Mouse (Mus musculus) gastrocnemius, postnatal 4 days (tissue): ENCODE measurements around the gene Ttc22. TPM values are rescaled to one million over a fixed set of nuclear protein-coding genes. Genes with fewer than 3 reads are reported as not detected.

Experiments used
- DNase-seq, 2 experiments: peaks; one replicate each; pipeline ENCODE4 v3.0.0; 2021 to 2022; ENCODE audit warnings: low spot score in 2 of 2, mixed read lengths in 2 of 2
- long read RNA-seq, 2 experiments: library from polyadenylated mRNA; stranded (forward); transcript quantifications; one replicate each; pipeline ENCODE4 v2.0.0; 2021
- total RNA-seq, 2 experiments: library from RNA; stranded (reverse); gene quantifications; 2 replicates each; pipeline ENCODE4 v1.2.3; 2021

Gene Ttc22
- total RNA-seq, result under 1 TPM; 0.29 to 0.44 TPM
- long read RNA-seq, experiment 1, partial matches to known transcripts, result 0 of 1 reads
- long read RNA-seq, experiment 1, other reads (novel, unspliced or antisense), result 1 of 1 reads
- long read RNA-seq, experiment 2, result 0 reads

GRCm38 (mm10) chr4:106622030-106622493 lies at the start of gene Ttc22:
TSS of gene Ttc22 (plus strand) at chr4:106622432.
- DNase-seq, result no peak

GRCm38 (mm10) chr4:106575022-106575421 lies 47.2 kb upstream of the Ttc22 start:
- DNase-seq, result no peak

GRCm38 (mm10) chr4:106577511-106577910 lies 44.7 kb upstream of the Ttc22 start:
- no peak for DNase-seq

- no peak for DNase-seq
Measured at GRCm38 (mm10) chr4:106581176-106581864, 40.9 kb upstream of the Ttc22 start.

- DNase-seq, result no peak
Measured at GRCm38 (mm10) chr4:106581865-106582204, 40.4 kb upstream of the Ttc22 start.

- DNase-seq, result no peak
Measured at GRCm38 (mm10) chr4:106582428-106583153, 39.6 kb upstream of the Ttc22 start.

- no peak for DNase-seq
Measured at GRCm38 (mm10) chr4:106584665-106585064, 37.6 kb upstream of the Ttc22 start.

- DNase-seq, result no peak
Measured at GRCm38 (mm10) chr4:106587075-106587474, 35.2 kb upstream of the Ttc22 start.

GRCm38 (mm10) chr4:106590142-106590541 lies 32.1 kb upstream of the Ttc22 start:
- no peak for DNase-seq

GRCm38 (mm10) chr4:106590871-106591270 lies 31.4 kb upstream of the Ttc22 start:
- no peak for DNase-seq

- no peak for DNase-seq
Measured at GRCm38 (mm10) chr4:106593636-106594035, 28.6 kb upstream of the Ttc22 start.

GRCm38 (mm10) chr4:106596200-106596599 lies 26.0 kb upstream of the Ttc22 start:
- DNase-seq, result no peak

- no peak for DNase-seq
Measured at GRCm38 (mm10) chr4:106597055-106597454, 25.2 kb upstream of the Ttc22 start.

GRCm38 (mm10) chr4:106597741-106598140 lies 24.5 kb upstream of the Ttc22 start:
- no peak for DNase-seq

- no peak for DNase-seq
Measured at GRCm38 (mm10) chr4:106599415-106599814, 22.8 kb upstream of the Ttc22 start.

- no peak for DNase-seq
Measured at GRCm38 (mm10) chr4:106600770-106601169, 21.5 kb upstream of the Ttc22 start.

GRCm38 (mm10) chr4:106606639-106607554 lies 15.3 kb upstream of the Ttc22 start:
- DNase-seq, result no peak

- no peak for DNase-seq
Measured at GRCm38 (mm10) chr4:106607905-106608304, 14.3 kb upstream of the Ttc22 start.

GRCm38 (mm10) chr4:106613105-106613504 lies 9.1 kb upstream of the Ttc22 start:
- DNase-seq, result no peak

- no peak for DNase-seq
Measured at GRCm38 (mm10) chr4:106613560-106613959, 8.7 kb upstream of the Ttc22 start.

- DNase-seq, result peak; percentile 39 to 54
Measured at GRCm38 (mm10) chr4:106614180-106614797, 7.9 kb upstream of the Ttc22 start.
